Mouse (Mus musculus) hindlimb bud, embryonic 11.5 days (tissue): ENCODE measurements around the gene Carm1.
A peak's percentile ranks its signal among the peaks of the same experiment; 100 is the strongest.
"Not testable (repeated sequence)": the region's sequence is repeated elsewhere in the genome, so short reads cannot be mapped to it uniquely, and the experiment has no call there.

Experiments
- DNase-seq: peaks from one replicate; pipeline ENCODE4 v3.0.0-alpha.2; 2012; ENCODE audit warnings: low read depth, low spot score; ENCODE audit errors: extremely low spot score

Carm1 gene

GRCm38 (mm10) chr9:21574012-21574801 is 27.5 kb downstream of the Carm1 start:
- no peak for DNase-seq

GRCm38 (mm10) chr9:21575253-21575652 is 28.6 kb downstream of the Carm1 start:
- DNase-seq = no peak

GRCm38 (mm10) chr9:21576286-21576685 is 29.6 kb downstream of the Carm1 start:
- no peak for DNase-seq

- DNase-seq = no peak
These were observed 31.5 kb downstream of the Carm1 start for GRCm38 (mm10) chr9:21578226-21578625.

- no peak for DNase-seq
These were observed 38.7 kb downstream of the Carm1 start for GRCm38 (mm10) chr9:21585401-21585800.

GRCm38 (mm10) chr9:21587678-21588349 is 41.1 kb downstream of the Carm1 start:
- DNase-seq = no peak

- no peak for DNase-seq
These were observed 41.7 kb downstream of the Carm1 start for GRCm38 (mm10) chr9:21588350-21588749.

GRCm38 (mm10) chr9:21589538-21589937 is 42.8 kb downstream of the Carm1 start:
- DNase-seq = no peak

- no peak for DNase-seq
These were observed 44.6 kb downstream of the Carm1 start for GRCm38 (mm10) chr9:21591127-21591830.

GRCm38 (mm10) chr9:21591831-21592702 is 45.4 kb downstream of the Carm1 start:
- DNase-seq = no peak

- peak; percentile 98 for DNase-seq
These were observed 46.0 kb downstream of the Carm1 start, which contains the start of the genes Timm29 and Yipf2 for GRCm38 (mm10) chr9:21592703-21593121. TSS of gene Timm29 (plus strand) at chr9:21592722. TSS of gene Yipf2 (minus strand) at chr9:21592828.

GRCm38 (mm10) chr9:21593122-21593721 is 46.5 kb downstream of the Carm1 start:
- no peak for DNase-seq

- not testable (repeated sequence) for DNase-seq
These were observed 47.7 kb downstream of the Carm1 start for GRCm38 (mm10) chr9:21594350-21594749.

- DNase-seq = no peak
These were observed 48.1 kb downstream of the Carm1 start for GRCm38 (mm10) chr9:21594838-21595237.

- no peak for DNase-seq
These were observed 51.5 kb downstream of the Carm1 start for GRCm38 (mm10) chr9:21598198-21598597.

GRCm38 (mm10) chr9:21600186-21600585 is 53.5 kb downstream of the Carm1 start:
- no peak for DNase-seq

- no peak for DNase-seq
These were observed 54.4 kb downstream of the Carm1 start for GRCm38 (mm10) chr9:21601073-21601472.

GRCm38 (mm10) chr9:21601722-21602399 is 55.2 kb downstream of the Carm1 start:
- DNase-seq = peak; percentile 74

GRCm38 (mm10) chr9:21604119-21604518 is 57.4 kb downstream of the Carm1 start:
- DNase-seq = no peak

GRCm38 (mm10) chr9:21605865-21606264 is 59.2 kb downstream of the Carm1 start:
- no peak for DNase-seq
